Mouse (Mus musculus) layer of hippocampus, adult 9-10 months (tissue): ENCODE results near the gene 1700056E22Rik.

Experiments
- DNase-seq: peaks from one replicate; pipeline ENCODE4 v3.0.0; 2022; ENCODE audit warnings: low spot score

1700056E22Rik gene

GRCm38 (mm10) chr1:184019042-184019721 lies 14.9 kb downstream of the 1700056E22Rik start:
- no peak for DNase-seq

- no peak for DNase-seq
These were observed 16.5 kb downstream of the 1700056E22Rik start for GRCm38 (mm10) chr1:184017606-184018005.

GRCm38 (mm10) chr1:184015995-184016730 lies 17.9 kb downstream of the 1700056E22Rik start:
- DNase-seq: no peak

- DNase-seq: no peak
These were observed 20.0 kb downstream of the 1700056E22Rik start for GRCm38 (mm10) chr1:184014091-184014490.

GRCm38 (mm10) chr1:184013106-184013505 lies 21.0 kb downstream of the 1700056E22Rik start, which contains the start of gene Dusp10:
TSS of gene Dusp10 (plus strand) at chr1:184013302.
- DNase-seq: no peak

GRCm38 (mm10) chr1:184011311-184011710 lies 22.8 kb downstream of the 1700056E22Rik start:
- DNase-seq: no peak

- no peak for DNase-seq
These were observed 28.0 kb downstream of the 1700056E22Rik start for GRCm38 (mm10) chr1:184006086-184006485.

- no peak for DNase-seq
These were observed 28.6 kb downstream of the 1700056E22Rik start for GRCm38 (mm10) chr1:184005315-184006058.

- DNase-seq: no peak
These were observed 29.8 kb downstream of the 1700056E22Rik start for GRCm38 (mm10) chr1:184004311-184004710.

GRCm38 (mm10) chr1:184002470-184002869 lies 31.6 kb downstream of the 1700056E22Rik start:
- no peak for DNase-seq

- DNase-seq: no peak
These were observed 36.9 kb downstream of the 1700056E22Rik start for GRCm38 (mm10) chr1:183997207-183997606.

GRCm38 (mm10) chr1:183991921-183992320 lies 42.2 kb downstream of the 1700056E22Rik start:
- DNase-seq: no peak

GRCm38 (mm10) chr1:183987711-183988245 lies 46.3 kb downstream of the 1700056E22Rik start:
- DNase-seq: no peak
